Mouse (Mus musculus) midbrain, embryonic 12.5 days (tissue): ENCODE data around the gene Lgalsl. TPM values are rescaled to one million over a fixed set of nuclear protein-coding genes. Genes with fewer than 3 reads are reported as not detected.

Experiments
- ATAC-seq: fragments of 200-750 bp; cut with Nextera tagmentation; 2 replicates; pipeline ENCODE4 v1.8.0; 2017; ENCODE audit warnings: low read depth, moderate TSS enrichment, moderate library complexity; ENCODE audit not compliant: low FRiP score
- H3K27ac ChIP-seq: fragments of 300-500 bp; sonication (generic); replicated peaks from 2 replicates; pipeline ENCODE4 v1.5.1; 2016; ENCODE audit warnings: mild to moderate bottlenecking
- H3K27me3 ChIP-seq: fragments of 300-500 bp; sonication (generic); 2 replicates; pipeline ENCODE4 v1.6.1; 2016; ENCODE audit warnings: mild to moderate bottlenecking
- H3K36me3 ChIP-seq: fragments of 300-500 bp; sonication (generic); 2 replicates; pipeline ENCODE4 v1.6.1; 2016
- H3K4me1 ChIP-seq: fragments of 300-500 bp; sonication (generic); 2 replicates; pipeline ENCODE4 v1.6.1; 2016
- H3K4me2 ChIP-seq: fragments of 300-500 bp; sonication (generic); replicated peaks from 2 replicates; pipeline ENCODE4 v1.6.1; 2016; ENCODE audit warnings: mild to moderate bottlenecking, moderate library complexity
- H3K4me3 ChIP-seq: fragments of 300-500 bp; sonication (generic); 2 replicates; pipeline ENCODE4 v1.5.1; 2016; ENCODE audit warnings: mild to moderate bottlenecking
- H3K9ac ChIP-seq: fragments of 300-500 bp; sonication (generic); replicated peaks from 2 replicates; pipeline ENCODE4 v1.6.1; 2016; ENCODE audit warnings: mild to moderate bottlenecking, moderate library complexity
- H3K9me3 ChIP-seq: fragments of 300-500 bp; sonication (generic); 2 replicates; pipeline ENCODE4 v1.6.1; 2016; ENCODE audit warnings: mild to moderate bottlenecking
- WGBS: fragments of 180-500 bp; shearing (Covaris S2); methylation state at CpG from one replicate; pipeline ENCODE4 v1.1.7; 2016; 5-methylcytosine and 5-hydroxymethylcytosine counted together
- polyA plus RNA-seq: library from polyadenylated mRNA; unstranded; fragments of >200 nt; fragmentation: Nextera tagmentation; extraction: Ambion mirVana; gene quantifications from 2 replicates; pipeline ENCODE4 v1.2.1, GENCODE M21; 2016

Lgalsl gene
- polyA plus RNA-seq, 1 experiment from 2014 or later: 43.1 TPM

DNA sequence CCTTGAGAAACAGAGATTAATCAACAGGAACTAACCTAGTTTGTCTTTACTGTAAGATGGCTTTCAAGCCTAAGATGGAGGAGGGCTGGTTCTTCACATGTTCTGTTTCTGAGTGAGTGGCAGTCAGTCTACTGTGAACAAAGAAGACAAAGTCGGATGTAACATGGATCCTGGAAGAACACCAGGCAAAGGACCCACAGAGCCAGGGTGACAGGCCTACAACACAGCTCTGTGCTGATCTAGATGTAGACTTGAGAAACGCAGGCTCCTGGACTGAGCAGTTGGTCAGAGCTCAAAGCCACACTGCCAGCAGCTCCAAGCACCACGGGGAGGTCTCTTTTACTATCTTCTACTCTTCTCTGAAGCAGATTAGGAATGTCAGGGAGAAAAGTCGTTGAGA, 37.2 kb downstream of the Lgalsl start:
- no peaks in the 10 kb centered on the region for H3K36me3 ChIP-seq
- peaks cover 4% of the 10 kb centered on the region; the same call in 1 of the 2 replicates for H3K27me3 ChIP-seq
- no peak overlapping the region for H3K9ac ChIP-seq
- no peak overlapping the region for H3K4me3 ChIP-seq
- H3K9me3 ChIP-seq: peaks cover 5% of the 10 kb centered on the region; the same call in 1 of the 2 replicates
- no peaks in the 10 kb centered on the region for H3K4me1 ChIP-seq
- no peak overlapping the region for H3K4me2 ChIP-seq
- no peak overlapping the region for H3K27ac ChIP-seq
- no peak for ATAC-seq
- 70% methylated on average over 4 of the region's 4 CpGs for WGBS

DNA sequence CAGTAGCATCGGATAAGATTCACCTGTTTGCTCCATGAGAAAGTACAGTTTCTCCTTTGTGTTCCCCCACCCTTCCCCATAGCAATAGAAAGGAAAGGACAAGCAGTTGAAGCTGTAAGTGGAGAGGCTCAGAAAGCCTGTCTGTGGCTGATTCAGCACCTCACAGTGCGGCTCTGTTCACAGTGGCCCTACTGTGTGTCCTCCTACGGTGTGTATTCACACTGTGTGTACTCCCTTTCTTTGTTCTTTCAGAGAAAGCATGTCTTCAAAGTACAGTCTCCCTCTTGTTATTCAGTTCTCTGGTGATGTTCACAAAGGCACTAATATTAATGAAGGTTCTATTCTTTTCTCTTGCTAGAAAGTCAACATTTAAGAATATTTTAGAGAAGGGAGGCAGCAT, 38.2 kb downstream of the Lgalsl start:
- H3K36me3 ChIP-seq: no peaks in the 10 kb centered on the region
- ATAC-seq: no peak

DNA sequence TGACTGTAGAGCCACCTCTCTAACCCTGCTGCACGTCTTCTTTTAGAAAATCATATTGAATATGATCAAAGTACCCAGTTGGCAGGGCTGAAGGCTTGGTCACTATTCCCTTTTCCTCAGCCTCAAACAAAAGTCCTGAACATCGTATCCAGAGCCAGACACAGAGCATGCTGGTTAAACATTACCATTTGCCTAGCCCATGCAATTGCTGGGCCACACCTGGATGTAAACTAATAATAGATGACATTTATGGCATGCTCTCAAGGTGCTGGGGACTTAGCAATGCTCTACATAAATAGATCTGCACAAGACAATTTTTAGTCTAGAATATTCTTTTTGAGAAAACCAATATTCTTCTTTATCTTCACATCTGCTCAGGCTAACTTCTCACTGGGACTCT, 39.5 kb downstream of the Lgalsl start:
- Histone ChIP-seq H3K27me3 (peaks cover 4% of the 10 kb centered on the region; the same call in 1 of the 2 replicates), H3K9me3 (no peaks in the 10 kb centered on the region), H3K4me3 (no peak overlapping the region), H3K9ac (no peak overlapping the region), H3K4me2 (no peak overlapping the region), H3K27ac (no peak overlapping the region), H3K4me1 (no peaks in the 10 kb centered on the region), H3K36me3 (no peaks in the 10 kb centered on the region)
- no peak for ATAC-seq
- 78% methylated on average over 2 of the region's 2 CpGs for WGBS

More for the DNA sequence above, 38.2 kb downstream of the Lgalsl start:
- Histone ChIP-seq H3K4me3 (no peak overlapping the region), H3K27me3 (peaks cover 4% of the 10 kb centered on the region; the same call in 1 of the 2 replicates), H3K27ac (no peak overlapping the region), H3K4me2 (no peak overlapping the region), H3K4me1 (no peaks in the 10 kb centered on the region), H3K9me3 (no peaks in the 10 kb centered on the region), H3K9ac (no peak overlapping the region)
- WGBS: 80% methylated on average over 3 of the region's 3 CpGs

DNA sequence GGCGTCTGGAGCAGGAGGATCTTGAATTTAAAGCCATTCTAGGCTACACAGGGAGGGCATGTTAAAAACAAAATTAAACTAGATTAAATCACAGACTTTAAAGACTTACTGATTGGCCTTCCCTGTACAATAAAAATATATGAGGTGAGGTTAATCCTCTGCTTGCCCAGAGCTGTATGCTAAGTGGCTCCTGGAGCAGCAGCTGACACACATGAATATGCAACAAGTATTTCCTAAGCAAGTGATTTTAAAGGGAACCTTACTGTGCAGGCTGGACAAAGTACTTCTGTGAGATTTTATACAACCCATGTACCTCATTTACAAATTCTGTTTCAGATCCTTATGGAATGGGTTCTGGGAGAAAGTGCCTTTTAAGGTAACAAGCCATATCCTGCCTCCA, 41.8 kb downstream of the Lgalsl start:
- H3K36me3 ChIP-seq: no peaks in the 10 kb centered on the region
- no peaks in the 10 kb centered on the region for H3K27me3 ChIP-seq
- no peak for ATAC-seq
- H3K4me2 ChIP-seq: no peak overlapping the region
- WGBS: 53% methylated on average over 1 of the region's 1 CpGs
- no peak overlapping the region for H3K4me3 ChIP-seq
- no peak overlapping the region for H3K9ac ChIP-seq
- H3K27ac ChIP-seq: no peak overlapping the region
- no peaks in the 10 kb centered on the region for H3K4me1 ChIP-seq
- H3K9me3 ChIP-seq: peaks cover 6% of the 10 kb centered on the region; the same call in 1 of the 2 replicates

DNA sequence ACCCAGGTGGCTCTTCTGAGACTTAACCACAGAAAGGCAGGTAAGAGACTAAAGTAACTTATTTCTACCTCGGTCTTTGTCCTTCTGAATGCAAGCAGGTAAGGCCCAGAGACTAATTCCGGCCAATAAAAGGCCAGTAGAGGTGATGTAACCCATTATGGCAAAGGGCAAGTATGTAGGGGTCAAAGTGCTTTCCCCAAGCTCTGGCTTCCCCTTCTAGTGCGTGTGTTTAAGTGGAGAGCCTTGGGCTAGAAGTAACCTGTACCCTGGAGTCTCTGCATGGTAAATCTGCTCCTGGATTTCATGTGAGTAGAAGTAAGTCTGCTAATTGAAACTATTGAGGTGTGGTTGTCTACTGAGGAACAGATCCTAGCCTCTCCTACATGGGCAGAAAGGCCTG, 42.8 kb downstream of the Lgalsl start:
- ATAC-seq: no peak
- 77% methylated on average over 3 of the region's 3 CpGs for WGBS
- no peak overlapping the region for H3K4me2 ChIP-seq
- peaks cover 6% of the 10 kb centered on the region; the same call in 1 of the 2 replicates for H3K9me3 ChIP-seq
- H3K36me3 ChIP-seq: no peaks in the 10 kb centered on the region
- H3K9ac ChIP-seq: no peak overlapping the region
- no peak overlapping the region for H3K27ac ChIP-seq
- H3K4me3 ChIP-seq: no peak overlapping the region
- no peaks in the 10 kb centered on the region for H3K27me3 ChIP-seq
- H3K4me1 ChIP-seq: no peaks in the 10 kb centered on the region

DNA sequence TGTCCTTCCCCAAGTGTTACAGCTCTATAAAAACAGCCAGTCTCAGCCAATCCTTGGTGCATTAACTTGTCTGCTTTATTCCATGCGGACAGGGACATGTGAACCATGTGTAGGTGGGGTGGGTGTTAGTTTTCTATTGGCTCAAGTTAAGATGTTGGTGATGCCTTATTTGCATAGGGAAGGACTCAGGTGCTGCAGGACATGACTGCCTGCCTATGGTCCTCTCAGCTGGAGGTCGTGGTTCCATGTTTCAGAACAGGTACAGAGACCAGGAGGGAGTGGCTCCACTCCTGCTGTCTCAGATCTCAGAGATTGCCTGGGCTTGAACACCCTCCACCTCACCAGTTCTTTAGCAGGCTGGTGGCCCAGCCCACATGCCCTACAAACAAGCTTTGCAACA, 44.7 kb downstream of the Lgalsl start:
- H3K27ac ChIP-seq: no peak overlapping the region
- no peaks in the 10 kb centered on the region for H3K27me3 ChIP-seq
- peaks cover 6% of the 10 kb centered on the region; the same call in 1 of the 2 replicates for H3K9me3 ChIP-seq
- H3K4me3 ChIP-seq: no peak overlapping the region
- H3K36me3 ChIP-seq: no peaks in the 10 kb centered on the region
- H3K9ac ChIP-seq: no peak overlapping the region
- ATAC-seq: no peak
- 78% methylated on average over 2 of the region's 2 CpGs for WGBS
- H3K4me2 ChIP-seq: no peak overlapping the region
- H3K4me1 ChIP-seq: no peaks in the 10 kb centered on the region

DNA sequence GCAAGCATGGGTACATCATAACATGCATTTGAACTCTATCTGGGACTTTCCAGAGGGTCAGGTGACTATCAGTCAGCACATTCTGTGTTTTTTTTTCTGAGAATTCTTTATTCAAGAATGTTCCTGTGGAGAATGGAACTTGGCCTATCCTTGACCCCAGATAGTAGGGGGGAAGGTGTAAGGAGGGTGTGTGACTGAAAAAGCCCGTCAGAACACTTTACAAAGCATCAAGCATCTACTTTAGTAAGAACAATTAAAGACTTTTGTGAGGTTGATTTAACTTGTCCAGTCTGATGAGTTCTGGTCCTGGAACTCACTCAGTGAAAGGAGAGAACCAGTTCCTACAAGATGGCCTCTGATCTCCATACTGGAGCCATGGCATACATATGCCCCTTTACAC, 45.7 kb downstream of the Lgalsl start:
- WGBS: 84% methylated on average over 1 of the region's 1 CpGs
- Histone ChIP-seq H3K27me3 (no peaks in the 10 kb centered on the region), H3K4me2 (no peak overlapping the region), H3K27ac (no peak overlapping the region), H3K4me1 (no peaks in the 10 kb centered on the region), H3K36me3 (no peaks in the 10 kb centered on the region), H3K9me3 (peaks cover 6% of the 10 kb centered on the region; the same call in 1 of the 2 replicates), H3K4me3 (no peak overlapping the region), H3K9ac (no peak overlapping the region)
- ATAC-seq: no peak

DNA sequence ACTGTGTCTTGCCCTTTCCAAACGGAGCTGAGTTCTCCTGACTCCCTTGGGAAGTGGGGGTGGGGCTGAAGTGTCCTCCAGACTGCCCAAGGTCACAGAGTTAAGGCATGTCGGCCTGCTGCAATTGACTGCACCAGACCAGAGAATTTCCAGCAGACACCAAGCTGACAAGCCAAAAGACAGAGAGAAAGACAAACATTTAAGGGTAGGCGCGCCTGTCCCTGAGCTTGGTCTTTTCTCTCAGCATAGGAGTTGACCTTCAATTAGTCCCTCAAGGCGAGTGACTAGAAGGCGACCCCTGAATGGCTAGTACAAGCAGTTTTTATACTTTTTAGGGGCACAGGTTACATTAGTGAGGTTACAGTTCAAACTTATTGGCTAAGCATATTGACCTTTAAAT, 46.1 kb downstream of the Lgalsl start:
- no peak overlapping the region for H3K4me3 ChIP-seq
- ATAC-seq: no peak
- H3K27ac ChIP-seq: no peak overlapping the region
- 86% methylated on average over 6 of the region's 6 CpGs for WGBS
- no peaks in the 10 kb centered on the region for H3K4me1 ChIP-seq
- H3K27me3 ChIP-seq: no peaks in the 10 kb centered on the region
- H3K4me2 ChIP-seq: no peak overlapping the region
- H3K9me3 ChIP-seq: peaks cover 6% of the 10 kb centered on the region; the same call in 1 of the 2 replicates
- no peaks in the 10 kb centered on the region for H3K36me3 ChIP-seq
- no peak overlapping the region for H3K9ac ChIP-seq

DNA sequence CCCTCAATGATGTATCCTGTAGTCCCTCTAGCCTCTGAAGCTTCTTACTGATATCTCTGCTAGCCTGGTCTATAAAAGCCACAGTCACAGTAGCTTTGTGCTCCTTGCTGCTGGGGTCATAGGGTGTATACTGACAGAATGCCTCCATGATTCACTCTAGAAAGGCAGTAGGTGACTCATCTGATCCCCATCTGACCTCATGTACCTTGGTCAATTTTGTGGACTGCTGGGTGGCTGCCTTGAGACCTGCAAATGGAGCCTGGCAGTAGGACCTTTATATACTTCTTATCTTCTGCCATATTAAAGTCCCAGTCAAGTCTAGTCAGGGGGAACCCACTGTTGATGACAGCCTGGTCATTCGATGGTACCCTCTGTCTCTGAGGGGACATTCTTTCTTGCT, 47.4 kb downstream of the Lgalsl start:
- 97% methylated on average over 1 of the region's 1 CpGs for WGBS
- H3K9ac ChIP-seq: no peak overlapping the region
- no peaks in the 10 kb centered on the region for H3K27me3 ChIP-seq
- no peaks in the 10 kb centered on the region for H3K36me3 ChIP-seq
- H3K4me3 ChIP-seq: no peak overlapping the region
- H3K4me1 ChIP-seq: no peaks in the 10 kb centered on the region
- no peak overlapping the region for H3K4me2 ChIP-seq
- ATAC-seq: no peak
- H3K9me3 ChIP-seq: peaks cover 6% of the 10 kb centered on the region; the same call in 1 of the 2 replicates
- no peak overlapping the region for H3K27ac ChIP-seq

DNA sequence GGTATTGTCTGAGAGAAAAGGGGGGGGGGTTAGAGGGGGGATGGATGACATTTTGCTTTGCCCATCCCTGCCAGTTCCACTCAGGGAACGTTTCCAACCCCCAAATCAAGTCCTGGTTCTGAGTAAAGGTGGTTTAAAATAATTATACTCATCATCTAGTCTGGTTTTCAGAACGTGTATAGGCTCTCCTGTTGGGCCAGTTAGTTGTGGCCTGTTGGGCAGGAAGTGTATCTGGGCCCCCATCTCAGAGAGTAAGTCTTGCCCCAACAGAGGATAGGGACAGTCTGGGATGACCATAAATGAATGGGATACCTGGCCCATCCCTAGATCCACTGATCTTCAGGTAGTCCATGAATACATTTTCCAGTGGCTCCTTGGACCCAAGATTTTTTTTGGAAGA, 48.2 kb downstream of the Lgalsl start:
- Histone ChIP-seq H3K4me2 (no peak overlapping the region), H3K27me3 (no peaks in the 10 kb centered on the region), H3K36me3 (no peaks in the 10 kb centered on the region), H3K27ac (no peak overlapping the region), H3K4me1 (peaks cover 3% of the 10 kb centered on the region; the same call in 1 of the 2 replicates), H3K9me3 (peaks cover 6% of the 10 kb centered on the region; the same call in 1 of the 2 replicates), H3K4me3 (no peak overlapping the region), H3K9ac (no peak overlapping the region)
- 65% methylated on average over 2 of the region's 2 CpGs for WGBS
- ATAC-seq: no peak

DNA sequence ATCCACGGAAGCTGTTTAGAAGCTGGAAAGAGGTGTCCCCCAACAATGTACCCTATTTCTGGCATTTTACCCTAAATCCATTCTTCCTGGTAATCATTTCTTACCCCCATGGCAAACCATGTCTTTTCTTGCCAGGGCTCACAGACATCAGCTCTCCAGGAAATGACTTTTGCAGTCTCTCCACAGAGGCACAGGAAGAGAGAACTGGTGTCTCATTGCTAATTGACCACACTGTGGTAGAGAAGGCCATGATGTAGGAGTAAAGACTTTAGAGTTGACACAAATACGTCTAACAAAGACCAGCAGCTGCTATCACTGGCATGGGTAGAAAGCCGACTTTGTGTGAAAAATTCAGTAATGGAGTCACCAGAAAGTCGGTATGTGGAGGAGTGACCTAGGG, 50.5 kb downstream of the Lgalsl start:
- H3K4me2 ChIP-seq: no peak overlapping the region
- H3K9ac ChIP-seq: no peak overlapping the region
- WGBS: 88% methylated on average over 4 of the region's 4 CpGs
- H3K27ac ChIP-seq: no peak overlapping the region
- H3K36me3 ChIP-seq: no peaks in the 10 kb centered on the region
- peaks cover 6% of the 10 kb centered on the region; the same call in 1 of the 2 replicates for H3K4me1 ChIP-seq
- ATAC-seq: no peak
- H3K4me3 ChIP-seq: no peak overlapping the region
- no peaks in the 10 kb centered on the region for H3K27me3 ChIP-seq
- peaks cover 6% of the 10 kb centered on the region; the same call in 1 of the 2 replicates for H3K9me3 ChIP-seq

DNA sequence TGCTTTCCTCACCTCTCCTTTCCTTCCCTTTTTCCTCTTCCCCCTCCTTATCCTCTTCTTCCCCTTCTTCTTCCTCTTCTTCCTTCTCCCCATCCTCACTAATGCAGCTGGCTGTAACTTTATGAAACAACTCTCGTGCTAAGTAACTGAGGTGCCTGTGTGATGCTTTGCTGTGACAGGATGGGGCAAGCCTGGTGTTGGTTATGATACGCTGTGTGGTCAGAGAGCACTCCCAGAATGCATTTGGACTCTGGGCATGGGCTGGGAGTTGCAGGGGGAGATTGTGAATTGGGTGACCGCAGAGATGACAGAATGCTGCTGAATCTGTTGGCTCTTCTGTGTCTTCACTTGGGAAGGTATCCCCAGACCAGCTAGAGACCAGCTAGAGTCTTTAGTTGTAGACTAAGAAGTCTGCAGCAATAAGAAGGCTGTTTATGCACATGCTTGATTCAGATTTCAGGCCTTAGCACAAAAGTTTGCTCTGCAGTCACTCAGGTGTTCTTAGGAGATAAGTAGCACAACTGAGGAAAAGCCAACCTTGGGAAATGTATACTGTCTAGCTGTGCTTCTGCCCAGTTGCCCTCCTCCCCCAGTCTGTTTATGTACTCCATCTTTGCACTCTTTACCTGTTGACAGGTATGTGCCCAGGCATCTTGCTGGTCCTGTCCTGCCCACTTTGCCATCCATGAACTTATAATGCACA, 51.8 kb downstream of the Lgalsl start:
- 84% methylated on average over 3 of the region's 3 CpGs for WGBS
- H3K4me3 ChIP-seq: no peak overlapping the region
- H3K9me3 ChIP-seq: no peaks in the 10 kb centered on the region
- no peaks in the 10 kb centered on the region for H3K27me3 ChIP-seq
- no peak overlapping the region for H3K9ac ChIP-seq
- H3K4me2 ChIP-seq: no peak overlapping the region
- no peak overlapping the region for H3K27ac ChIP-seq
- ATAC-seq: no peak
- H3K4me1 ChIP-seq: peaks cover 6% of the 10 kb centered on the region; the same call in 1 of the 2 replicates
- H3K36me3 ChIP-seq: no peaks in the 10 kb centered on the region
